Mouse (Mus musculus): ENCODE results near the gene Tmem256.

DNA sequence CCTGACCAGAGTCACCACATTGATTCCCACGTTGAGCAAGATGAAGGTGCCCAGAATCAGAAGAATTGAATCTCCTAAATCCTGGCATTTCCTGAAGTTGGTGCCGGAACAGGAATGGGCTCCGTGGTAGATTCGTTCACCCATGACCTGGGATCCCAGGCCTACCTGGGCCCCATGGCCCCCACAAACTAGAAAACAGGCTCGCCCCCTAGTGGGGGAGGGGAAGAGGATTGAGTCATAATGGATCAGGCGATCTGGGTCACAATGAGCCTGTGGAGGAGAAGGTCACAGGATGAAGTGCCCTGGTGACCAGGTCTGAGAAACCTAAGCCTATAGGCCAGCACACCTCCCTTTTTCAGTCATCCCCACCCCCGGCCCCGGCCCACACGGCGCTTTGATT is 23.2 kb upstream of the Tmem256 start, which contains the start of gene Gm39566:
- TF ChIP-seq POLR2A (IDR thresholded peaks at IDR 0.05; ENCODE audit: borderline replicate concordance, insufficient read depth, low read length) (no peak), CTCF (IDR thresholded peaks at IDR 0.05; ENCODE audit: borderline replicate concordance, insufficient read depth, low read depth, low read length) (no peak)
